Mouse (Mus musculus): ENCODE data around the gene Slc39a8.

The Slc39a8 gene

DNA sequence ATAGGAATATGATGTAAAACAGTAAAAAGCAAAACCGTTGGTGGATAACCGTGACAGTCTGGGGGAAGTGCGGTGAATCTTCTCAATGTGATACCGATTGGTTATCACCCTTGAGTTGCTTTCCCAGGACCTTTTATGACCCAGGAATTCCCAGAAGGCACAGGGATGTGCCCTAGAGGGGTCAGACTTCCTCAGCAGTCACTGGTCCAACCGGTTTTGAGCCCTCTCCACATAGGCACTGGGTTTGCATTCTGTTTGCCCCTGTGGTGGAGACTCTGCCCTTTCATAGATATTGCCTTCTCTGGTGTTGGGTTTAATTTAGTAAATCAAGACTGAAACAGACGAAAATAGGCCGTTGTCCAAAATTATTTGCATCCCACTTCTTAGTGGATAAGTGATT lies 20.8 kb downstream of the Slc39a8 start:
- DNase-seq (ENCODE audit: low spot score): no peak

GRCm38 (mm10) chr3:135851607-135852006 lies 26.5 kb downstream of the Slc39a8 start:
- DNase-seq (ENCODE audit: low spot score): no peak

- DNase-seq (ENCODE audit: low spot score): no peak
Observed at GRCm38 (mm10) chr3:135853604-135854297, 28.7 kb downstream of the Slc39a8 start.

GRCm38 (mm10) chr3:135854298-135854984 lies 29.4 kb downstream of the Slc39a8 start:
- DNase-seq (ENCODE audit: low spot score): no peak

GRCm38 (mm10) chr3:135854985-135855340 lies 29.9 kb downstream of the Slc39a8 start:
- DNase-seq (ENCODE audit: low spot score): no peak

DNA sequence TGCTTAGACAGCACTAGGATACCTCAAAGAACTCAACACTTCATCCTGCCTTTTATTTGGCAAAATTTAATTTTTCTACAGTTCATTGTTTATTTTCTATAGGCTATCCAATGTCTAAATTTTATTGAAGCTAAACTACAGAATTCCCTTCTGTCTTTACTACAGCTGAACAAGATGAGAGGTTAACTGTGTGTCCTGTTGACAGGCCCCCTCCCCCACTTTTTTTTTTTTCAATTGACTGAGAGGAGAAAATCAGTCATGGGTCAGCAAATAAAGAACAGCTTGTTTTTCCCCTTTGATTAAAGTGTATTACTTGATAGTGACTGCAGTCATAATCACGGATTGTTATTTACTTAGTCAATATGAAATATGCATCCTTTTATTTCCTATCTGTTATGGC lies 31.2 kb downstream of the Slc39a8 start:
- DNase-seq (ENCODE audit: low spot score): no peak

DNA sequence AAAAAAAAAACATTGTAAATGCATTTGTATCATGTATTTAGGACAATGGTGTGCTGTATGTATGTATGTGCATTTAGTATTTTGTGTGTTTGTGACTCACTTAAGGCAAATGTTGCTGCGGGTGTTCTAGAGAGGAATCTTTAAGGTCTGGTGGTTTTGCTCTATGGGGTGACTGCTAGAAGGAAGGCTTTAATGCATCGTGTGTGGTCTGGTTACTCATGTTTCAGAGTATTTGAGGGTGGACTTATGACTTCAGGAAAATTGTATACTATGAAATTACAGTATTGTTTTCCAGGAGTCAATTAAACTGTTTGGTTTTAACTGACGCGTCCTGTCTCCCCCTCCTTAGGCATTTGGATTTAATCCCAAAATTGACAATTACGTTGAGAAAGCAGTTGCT lies 32.1 kb downstream of the Slc39a8 start:
- no peak for DNase-seq (ENCODE audit: low spot score)

GRCm38 (mm10) chr3:135859431-135859830 lies 34.4 kb downstream of the Slc39a8 start:
- DNase-seq (ENCODE audit: low spot score): no peak

DNA sequence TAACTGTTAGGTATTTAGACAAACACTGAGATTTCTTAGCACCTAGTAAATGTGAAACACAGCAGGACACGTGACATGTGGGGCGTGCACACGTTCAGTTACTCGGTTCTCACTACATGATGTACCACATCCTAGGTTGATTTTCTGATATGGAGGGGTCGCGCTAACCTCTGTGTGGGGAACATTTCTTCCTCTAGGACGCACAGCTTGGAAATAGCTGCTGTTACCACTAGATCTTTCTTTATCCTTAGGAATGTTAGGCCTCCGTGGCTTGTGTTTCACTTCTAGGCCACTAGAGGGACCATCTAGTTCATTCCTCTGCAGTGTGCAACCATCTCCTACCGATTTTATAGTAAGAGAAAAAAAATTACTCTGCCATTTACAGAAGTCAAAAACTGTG lies 37.7 kb downstream of the Slc39a8 start:
- DNase-seq (ENCODE audit: low spot score): no peak

GRCm38 (mm10) chr3:135869041-135869440 lies 44.0 kb downstream of the Slc39a8 start:
- no peak for DNase-seq (ENCODE audit: low spot score)

DNA sequence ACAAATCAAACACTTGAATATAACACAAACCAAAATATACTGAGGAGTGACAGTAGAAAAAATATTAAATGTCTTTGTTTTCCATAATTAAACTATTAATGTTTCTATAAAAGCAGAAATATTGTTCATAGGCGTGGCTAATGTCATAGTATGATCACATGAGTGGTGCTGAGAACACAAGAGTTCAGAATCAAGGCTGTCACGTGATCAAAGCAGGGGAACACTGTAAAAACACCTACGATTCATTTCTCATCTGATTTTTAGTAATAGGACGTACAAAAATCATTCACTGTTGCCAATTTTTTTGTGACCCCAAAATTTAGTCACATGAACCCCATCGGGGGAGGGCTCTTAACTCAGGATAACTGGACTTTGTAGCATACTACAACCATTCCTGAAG lies 47.2 kb downstream of the Slc39a8 start:
- DNase-seq (ENCODE audit: low spot score): no peak

- no peak for DNase-seq (ENCODE audit: low spot score)
Observed at GRCm38 (mm10) chr3:135873596-135873995, 48.5 kb downstream of the Slc39a8 start.

- DNase-seq (ENCODE audit: low spot score): no peak
Observed at GRCm38 (mm10) chr3:135878048-135878447, 53.0 kb downstream of the Slc39a8 start.

DNA sequence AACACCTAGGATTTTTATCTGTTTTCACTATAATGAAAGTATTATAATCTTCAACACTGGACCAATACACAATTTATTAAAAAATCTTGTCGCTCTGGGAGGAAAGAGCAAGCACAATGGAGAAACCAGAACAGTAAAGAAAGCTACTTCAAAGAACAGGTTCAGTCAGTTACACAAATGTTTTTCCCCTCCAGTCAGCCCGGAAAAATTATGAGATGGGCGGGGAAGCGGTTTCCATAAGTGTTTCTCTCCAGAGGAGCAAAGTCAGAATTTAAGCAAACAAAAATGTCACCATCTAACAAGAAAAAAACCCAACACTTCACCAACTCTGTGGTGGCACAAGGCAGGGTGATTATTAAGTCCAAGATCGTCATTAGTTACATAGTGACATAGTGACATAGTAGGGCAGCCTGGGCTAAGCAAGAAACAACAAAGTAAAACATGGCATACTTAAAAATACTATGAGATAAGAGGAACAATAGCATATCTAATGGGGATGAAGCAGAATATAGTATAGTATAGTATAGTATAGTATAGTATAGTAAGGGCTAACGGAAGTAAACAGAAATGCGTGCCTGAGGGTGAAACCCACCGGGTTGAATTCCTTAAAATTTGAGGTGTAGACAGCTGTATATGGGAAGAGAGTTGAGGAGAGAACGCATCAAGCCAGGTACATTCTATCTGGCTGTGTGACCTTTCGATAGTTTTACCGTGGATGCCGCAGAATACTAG lies 61.0 kb downstream of the Slc39a8 start:
- DNase-seq (ENCODE audit: low spot score): no peak

DNA sequence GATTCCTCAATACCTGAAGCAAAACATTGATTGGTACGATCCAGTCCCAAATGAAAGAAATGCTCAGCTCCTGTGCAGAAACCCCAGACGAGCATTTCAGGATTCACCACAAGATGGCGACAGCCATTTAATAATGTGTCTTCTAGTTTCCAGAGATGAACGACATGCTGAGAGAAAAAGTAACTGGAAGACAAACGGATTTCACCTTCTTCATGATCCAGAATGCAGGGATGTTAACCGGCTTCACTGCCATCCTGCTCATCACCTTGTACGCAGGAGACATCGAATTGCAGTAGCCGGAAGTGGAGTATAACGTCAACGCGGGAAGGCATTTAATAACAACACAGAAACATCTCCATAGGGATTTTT lies 61.6 kb downstream of the Slc39a8 start:
- DNase-seq (ENCODE audit: low spot score): peak; percentile 79

GRCm38 (mm10) chr3:135887033-135887855 lies 62.2 kb downstream of the Slc39a8 start:
- DNase-seq (ENCODE audit: low spot score): no peak

- no peak for DNase-seq (ENCODE audit: low spot score)
Observed at GRCm38 (mm10) chr3:135887856-135888155, 62.7 kb downstream of the Slc39a8 start.

DNA sequence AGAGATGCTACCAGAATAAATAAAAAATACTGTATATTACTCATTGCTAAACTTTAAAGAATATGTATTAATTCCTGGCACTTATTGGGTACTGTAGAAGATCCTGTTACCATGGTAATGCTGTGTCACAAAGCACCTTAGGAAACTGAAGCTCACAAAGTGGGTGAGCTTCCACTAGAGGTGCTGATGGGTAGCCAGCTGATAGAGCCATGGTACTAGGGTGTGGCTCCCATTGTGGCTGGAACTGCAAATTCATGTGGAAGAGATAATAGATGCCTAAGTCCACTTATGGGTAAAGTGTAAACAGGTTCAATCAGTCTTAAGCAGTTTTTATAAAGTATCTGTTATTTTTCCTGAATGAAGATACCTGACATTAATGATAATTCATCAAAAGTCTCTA lies 64.3 kb downstream of the Slc39a8 start:
- no peak for DNase-seq (ENCODE audit: low spot score)

GRCm38 (mm10) chr3:135903366-135903765 lies 78.3 kb downstream of the Slc39a8 start:
- DNase-seq (ENCODE audit: low spot score): no peak

DNA sequence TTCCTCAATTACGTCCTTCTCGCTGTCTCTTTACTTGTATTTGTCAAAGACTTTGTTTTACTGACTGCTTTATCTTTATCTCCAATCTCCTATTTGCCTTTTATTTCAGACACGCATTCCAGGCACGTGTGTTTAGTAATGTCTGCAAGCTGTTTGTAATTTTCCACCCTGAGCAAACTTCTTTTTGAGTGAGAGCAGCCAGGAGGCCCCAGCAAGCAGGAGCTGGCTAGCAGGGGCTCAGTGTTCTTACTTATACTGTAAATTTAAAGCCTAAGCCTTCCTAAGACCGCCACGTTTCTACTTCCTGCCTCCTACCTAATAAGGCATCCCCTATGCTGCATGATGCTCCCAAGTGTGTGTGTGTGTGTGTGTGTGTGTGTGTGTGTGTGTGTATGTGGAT lies 79.8 kb downstream of the Slc39a8 start:
- no peak for DNase-seq (ENCODE audit: low spot score)

DNA sequence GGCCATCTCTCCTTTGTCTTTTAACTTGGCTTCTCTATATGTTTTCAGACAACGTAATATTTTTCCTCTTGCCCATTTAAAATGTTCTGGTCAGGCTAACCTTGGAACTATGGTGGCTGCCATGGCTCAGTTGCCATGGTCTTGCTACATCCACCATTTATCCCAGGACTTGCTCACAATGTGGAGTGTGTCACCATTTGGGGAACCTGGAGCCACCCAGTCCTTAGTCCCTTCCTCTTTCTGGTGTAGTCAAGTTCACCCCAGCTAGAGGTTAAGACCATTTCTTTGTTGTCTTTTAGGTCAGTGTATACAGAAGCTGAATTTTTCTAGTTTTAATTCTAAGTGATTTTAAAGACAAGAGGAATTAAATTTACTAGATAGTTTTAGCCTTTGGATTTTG lies 80.7 kb downstream of the Slc39a8 start:
- DNase-seq (ENCODE audit: low spot score): no peak

DNA sequence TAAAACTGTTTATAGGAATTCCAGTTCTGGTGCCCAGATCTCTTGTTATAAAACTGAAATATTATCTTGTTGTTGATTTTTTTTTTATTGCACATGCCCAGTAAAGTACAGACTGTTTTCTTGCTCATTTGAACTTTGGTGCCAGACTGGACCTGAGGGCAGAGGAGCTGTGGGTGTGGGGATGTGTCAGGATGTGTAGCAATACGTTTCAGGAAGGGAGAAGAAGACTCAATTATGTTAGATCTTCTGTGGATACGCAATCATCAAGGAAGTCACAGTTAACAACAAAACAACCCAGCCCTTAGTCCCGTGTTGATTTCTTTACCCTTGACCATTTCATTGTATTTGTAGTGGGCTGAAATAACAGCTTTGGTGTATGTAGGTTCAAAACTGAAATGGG lies 81.9 kb downstream of the Slc39a8 start:
- DNase-seq (ENCODE audit: low spot score): no peak

DNA sequence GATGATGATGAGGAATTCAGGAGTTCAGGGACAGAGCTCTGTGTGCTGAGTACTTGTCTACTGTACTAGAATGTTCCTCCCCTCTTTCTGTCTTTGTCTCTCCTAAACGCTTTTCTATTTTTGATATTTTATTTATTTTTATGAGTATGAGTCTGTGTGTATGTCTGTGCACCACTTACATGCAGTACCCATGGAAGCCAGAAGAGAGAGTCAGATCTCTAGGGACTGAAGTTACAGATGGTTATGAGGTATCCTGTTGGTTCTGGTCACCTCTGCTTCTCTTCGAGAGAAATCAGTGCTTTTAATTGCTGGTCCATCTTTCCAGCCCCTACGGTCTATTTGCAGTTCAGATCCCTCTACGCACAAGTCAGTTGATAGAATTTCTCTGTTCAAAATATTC lies 90.9 kb downstream of the Slc39a8 start:
- no peak for DNase-seq (ENCODE audit: low spot score)
